Mouse (Mus musculus) adrenal gland, adult 8-10 months (tissue): Measurements from ENCODE around the gene Mettl26. TPM values are rescaled to one million over a fixed set of nuclear protein-coding genes. Genes with fewer than 3 reads are reported as not detected.

Experiments
- DNase-seq: peaks from one replicate; pipeline ENCODE4 v3.0.0; 2022
- total RNA-seq, 4 experiments: library from RNA; stranded (reverse); gene quantifications; 2 replicates each; pipeline ENCODE4 v1.2.4; 2022

Mettl26 gene
- total RNA-seq, 4 experiments from 2014 or later, result 113 to 215 (median 150) TPM

- DNase-seq, result no peak
Measured at GRCm38 (mm10) chr17:25869498-25869897, 5.4 kb upstream of the Mettl26 start.

GRCm38 (mm10) chr17:25869954-25870353 is 4.9 kb upstream of the Mettl26 start:
- DNase-seq, result no peak

- peak; percentile 84 for DNase-seq
Measured at GRCm38 (mm10) chr17:25871566-25871965, 3.3 kb upstream of the Mettl26 start.

- DNase-seq, result no peak
Measured at GRCm38 (mm10) chr17:25872676-25873075, 2.2 kb upstream of the Mettl26 start.

- no peak for DNase-seq
Measured at GRCm38 (mm10) chr17:25873405-25874147, 1.3 kb upstream of the Mettl26 start.

- DNase-seq, result no peak
Measured at GRCm38 (mm10) chr17:25874148-25874720, 640 bp upstream of the Mettl26 start.

- peak; percentile 86 for DNase-seq
Measured at GRCm38 (mm10) chr17:25875171-25876136, 580 bp downstream of the Mettl26 start.

- DNase-seq, result no peak
Measured at GRCm38 (mm10) chr17:25876347-25876915, 1.6 kb downstream of the Mettl26 start.

GRCm38 (mm10) chr17:25877025-25877424 is 2.2 kb downstream of the Mettl26 start:
- no peak for DNase-seq

GRCm38 (mm10) chr17:25877741-25878610 is 3.1 kb downstream of the Mettl26 start:
- DNase-seq, result no peak

GRCm38 (mm10) chr17:25878611-25879180 is 3.8 kb downstream of the Mettl26 start:
- DNase-seq, result no peak

- DNase-seq, result no peak
Measured at GRCm38 (mm10) chr17:25879261-25879660, 4.4 kb downstream of the Mettl26 start.

GRCm38 (mm10) chr17:25879750-25880149 is 4.9 kb downstream of the Mettl26 start:
- peak; percentile 13 for DNase-seq

GRCm38 (mm10) chr17:25880196-25880910 is 5.5 kb downstream of the Mettl26 start, which contains the start of gene Wfikkn1:
Gene Wfikkn1, minus strand, starts transcription at chr17:25880858.
- DNase-seq, result no peak

- peak; percentile 28 for DNase-seq
Measured at GRCm38 (mm10) chr17:25880913-25881641, 6.2 kb downstream of the Mettl26 start.

GRCm38 (mm10) chr17:25881691-25882090 is 6.8 kb downstream of the Mettl26 start:
- no peak for DNase-seq

GRCm38 (mm10) chr17:25882306-25882705 is 7.4 kb downstream of the Mettl26 start:
- DNase-seq, result peak; percentile 24

- no peak for DNase-seq
Measured at GRCm38 (mm10) chr17:25883268-25883667, 8.4 kb downstream of the Mettl26 start.

- no peak for DNase-seq
Measured at GRCm38 (mm10) chr17:25883824-25884223, 8.9 kb downstream of the Mettl26 start.

GRCm38 (mm10) chr17:25885636-25886035 is 10.8 kb downstream of the Mettl26 start:
- DNase-seq, result no peak
